Mouse (Mus musculus) liver, embryonic 11.5 days (tissue): ENCODE measurements around the gene Gm3435. TPM values are rescaled to one million over a fixed set of nuclear protein-coding genes. Genes with fewer than 3 reads are reported as not detected.
"Not testable (repeated sequence)": the region's sequence is repeated elsewhere in the genome, so short reads cannot be mapped to it uniquely, and the experiment has no call there.

Experiments
- ATAC-seq: fragments of 200-750 bp; cut with Nextera tagmentation; replicated peaks from 2 replicates; pipeline ENCODE4 v1.8.0; 2017; ENCODE audit warnings: moderate number of reproducible peaks, mild to moderate bottlenecking, moderate TSS enrichment, moderate library complexity; ENCODE audit not compliant: low FRiP score
- DNase-seq: peaks from one replicate; pipeline ENCODE4 v3.0.0-alpha.2; 2017; ENCODE audit warnings: low spot score
- H3K27ac ChIP-seq: fragments of 300-500 bp; sonication (generic); 2 replicates; pipeline ENCODE4 v1.5.1; 2014; ENCODE audit warnings: mild to moderate bottlenecking, low read depth, low read length, control low read depth
- H3K27me3 ChIP-seq: fragments of 300-500 bp; sonication (generic); replicated peaks from 2 replicates; pipeline ENCODE4 v1.6.1; 2014; ENCODE audit warnings: low read length, mixed read lengths; ENCODE audit not compliant: control insufficient read depth, insufficient read depth
- H3K36me3 ChIP-seq: fragments of 300-500 bp; sonication (generic); 2 replicates; pipeline ENCODE4 v1.6.1; 2014; ENCODE audit warnings: mild to moderate bottlenecking, low read length, moderate library complexity, mixed read lengths; ENCODE audit not compliant: control insufficient read depth, insufficient read depth
- H3K4me1 ChIP-seq: fragments of 300-500 bp; sonication (generic); replicated peaks from 2 replicates; pipeline ENCODE4 v1.6.1; 2014; ENCODE audit warnings: low read length, mixed read lengths; ENCODE audit not compliant: control insufficient read depth, insufficient read depth
- H3K4me2 ChIP-seq: fragments of 300-500 bp; sonication (generic); 2 replicates; pipeline ENCODE4 v1.6.1; 2014; ENCODE audit warnings: mild to moderate bottlenecking, control low read depth, moderate library complexity
- H3K4me3 ChIP-seq: fragments of 300-500 bp; sonication (generic); 2 replicates; pipeline ENCODE4 v1.5.1; 2014; ENCODE audit warnings: low read depth, low read length, control low read depth
- H3K9ac ChIP-seq: fragments of 300-500 bp; sonication (generic); 2 replicates; pipeline ENCODE4 v1.6.1; 2014; ENCODE audit warnings: low read depth, low read length, control low read depth
- H3K9me3 ChIP-seq: fragments of 300-500 bp; sonication (generic); 2 replicates; pipeline ENCODE4 v1.6.1; 2016; ENCODE audit warnings: low read length, inconsistent platforms, mixed read lengths; ENCODE audit not compliant: control insufficient read depth
- WGBS: fragments of 180-500 bp; shearing (Covaris S2); extraction: QIAGEN DNeasy Blood & Tissue Kit; methylation state at CpG from one replicate; pipeline ENCODE4 v1.1.7; 2014; 5-methylcytosine and 5-hydroxymethylcytosine counted together
- polyA plus RNA-seq: library from polyadenylated mRNA; unstranded; fragments of >200 nt; fragmentation: Nextera tagmentation; extraction: Ambion mirVana; gene quantifications from 2 replicates; pipeline ENCODE4 v1.2.1, GENCODE M21; 2014

Gm3435 gene
- polyA plus RNA-seq, 1 experiment from 2014 or later, result 5.6 TPM

GRCm38 (mm10) chr17:14990116-14990702 lies 19.8 kb upstream of the Gm3435 start:
- H3K9me3 ChIP-seq, H3K4me1 ChIP-seq, H3K4me3 ChIP-seq, DNase-seq, H3K9ac ChIP-seq, ATAC-seq, H3K27ac ChIP-seq, H3K4me2 ChIP-seq, H3K36me3 ChIP-seq, H3K27me3 ChIP-seq: not testable (repeated sequence)
- 82% methylated on average over 4 of the region's 5 CpGs for WGBS

GRCm38 (mm10) chr17:14992522-14993138 lies 17.3 kb upstream of the Gm3435 start:
- H3K36me3 ChIP-seq, H3K27ac ChIP-seq, H3K9ac ChIP-seq, H3K4me3 ChIP-seq, H3K4me2 ChIP-seq, H3K4me1 ChIP-seq, DNase-seq, H3K9me3 ChIP-seq, H3K27me3 ChIP-seq: not testable (repeated sequence)
- ATAC-seq, result peak; percentile 72
- WGBS, result no CpG with 5 or more reads among the region's 98 CpGs

- H3K4me2 ChIP-seq, H3K4me1 ChIP-seq, H3K4me3 ChIP-seq, H3K27me3 ChIP-seq, H3K36me3 ChIP-seq, H3K9ac ChIP-seq, DNase-seq, H3K9me3 ChIP-seq, H3K27ac ChIP-seq: not testable (repeated sequence)
- no CpG with 5 or more reads among the region's 47 CpGs for WGBS
- peak; percentile 73 for ATAC-seq
Observed at GRCm38 (mm10) chr17:14993139-14993832, 16.7 kb upstream of the Gm3435 start.

GRCm38 (mm10) chr17:14994140-14994539 lies 15.8 kb upstream of the Gm3435 start:
- H3K4me1 ChIP-seq, H3K9ac ChIP-seq, H3K27ac ChIP-seq, H3K9me3 ChIP-seq, ATAC-seq, H3K4me2 ChIP-seq, DNase-seq, H3K4me3 ChIP-seq, H3K27me3 ChIP-seq, H3K36me3 ChIP-seq: not testable (repeated sequence)
- no CpG with 5 or more reads among the region's 5 CpGs for WGBS

- not testable (repeated sequence) for H3K27me3 ChIP-seq, H3K4me1 ChIP-seq, H3K9me3 ChIP-seq, H3K36me3 ChIP-seq, H3K4me2 ChIP-seq, DNase-seq, H3K9ac ChIP-seq, H3K27ac ChIP-seq, H3K4me3 ChIP-seq
- WGBS, result no CpG with 5 or more reads among the region's 4 CpGs
- peak; percentile 83 for ATAC-seq
Observed at GRCm38 (mm10) chr17:15000047-15000446, 9.9 kb upstream of the Gm3435 start.

- not testable (repeated sequence) for H3K27me3 ChIP-seq, H3K4me3 ChIP-seq, H3K9me3 ChIP-seq, H3K27ac ChIP-seq, H3K9ac ChIP-seq, H3K4me1 ChIP-seq, DNase-seq, H3K36me3 ChIP-seq, H3K4me2 ChIP-seq
- peak; percentile 55 for ATAC-seq
- WGBS, result no CpG with 5 or more reads among the region's 3 CpGs
Observed at GRCm38 (mm10) chr17:15009088-15009487, 888 bp upstream of the Gm3435 start.

- not testable (repeated sequence) for ATAC-seq, H3K27ac ChIP-seq
Observed at GRCm38 (mm10) chr17:15021503-15022220, 11.7 kb downstream of the Gm3435 start.

GRCm38 (mm10) chr17:15023878-15024492 lies 14.0 kb downstream of the Gm3435 start:
- ATAC-seq, result peak; percentile 61
- H3K4me1 ChIP-seq, H3K4me2 ChIP-seq, H3K9ac ChIP-seq, H3K9me3 ChIP-seq, H3K27me3 ChIP-seq, DNase-seq, H3K36me3 ChIP-seq, H3K4me3 ChIP-seq, H3K27ac ChIP-seq: not testable (repeated sequence)
- no CpG with 5 or more reads among the region's 97 CpGs for WGBS

More at GRCm38 (mm10) chr17:15021503-15022220, 11.7 kb downstream of the Gm3435 start:
- H3K27me3 ChIP-seq, H3K36me3 ChIP-seq, H3K9me3 ChIP-seq, H3K4me1 ChIP-seq, H3K4me3 ChIP-seq, H3K4me2 ChIP-seq, H3K9ac ChIP-seq: not testable (repeated sequence)
- peak; percentile 28 for DNase-seq
- WGBS, result 85% methylated on average over 3 of the region's 3 CpGs
